Mouse (Mus musculus): ENCODE measurements around the gene Tmem91. TPM values are rescaled to one million over a fixed set of nuclear protein-coding genes. Genes with fewer than 3 reads are reported as not detected.

The Tmem91 gene
- polyA plus RNA-seq, 2 experiments = 0.22 to 0.51 TPM

GRCm38 (mm10) chr7:25644136-25644535 is 30.8 kb downstream of the Tmem91 start:
- WGBS (ENCODE audit: insufficient replicate concordance) = 37% methylated on average over 10 of the region's 10 CpGs

DNA sequence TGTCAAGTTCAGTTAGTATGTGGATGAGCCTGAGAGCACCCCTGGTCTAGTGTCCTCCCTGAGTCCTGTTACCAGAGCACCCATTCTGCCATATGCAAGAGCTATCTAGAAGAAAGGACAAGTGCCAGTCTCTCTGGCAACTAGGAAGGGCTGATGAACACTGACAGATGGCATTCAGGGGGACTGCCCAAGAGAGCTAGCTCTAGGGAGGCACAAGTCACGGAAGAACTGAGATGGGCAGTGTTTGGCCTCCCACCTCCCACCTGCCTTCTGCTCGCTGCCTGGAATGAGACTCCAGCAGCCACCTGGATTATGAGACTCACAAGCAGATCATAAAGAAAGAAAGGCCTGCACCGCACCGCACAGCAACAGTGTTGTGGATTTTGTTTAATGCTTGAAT is 35.2 kb downstream of the Tmem91 start:
- Histone ChIP-seq H3K36me3 (replicated peaks; ENCODE audit: control insufficient read depth, insufficient read depth, low read depth) (no peaks in the 10 kb centered on the region), H3K4me1 (replicated peaks; ENCODE audit: control insufficient read depth in 2 of 2, insufficient read depth in 2 of 2, low read length in 1 of 2) (no peaks in the 10 kb centered on the region), H3K27me3 (ENCODE audit: control insufficient read depth, insufficient read depth, low read length) (no peaks in the 10 kb centered on the region), H3K4me3 (ENCODE audit: insufficient read depth in 1 of 2, low read depth in 2 of 2, low read length in 2 of 2) (no peak overlapping the region), H3K27ac (no peak overlapping the region), H3K4me2 (ENCODE audit: low read depth) (no peak overlapping the region), H3K9ac (replicated peaks) (no peak overlapping the region), H3K9me3 (ENCODE audit: control insufficient read depth, low read length) (no peaks in the 10 kb centered on the region)
- no peak for ATAC-seq (ENCODE audit: insufficient read depth)
- WGBS (ENCODE audit: insufficient replicate concordance) = 72% methylated on average over 4 of the region's 4 CpGs
- TF ChIP-seq CTCF (IDR thresholded peaks at IDR 0.05; ENCODE audit: low read depth) (no peak), EP300 (IDR thresholded peaks at IDR 0.05; ENCODE audit: low read depth) (no peak)
- no peak for DNase-seq (ENCODE audit: low read depth in 3 of 3, low spot score in 3 of 3)

More at GRCm38 (mm10) chr7:25644136-25644535, 30.8 kb downstream of the Tmem91 start:
- H3K27ac ChIP-seq = no peak overlapping the region
- ATAC-seq (ENCODE audit: insufficient read depth) = no peak
- H3K4me3 ChIP-seq (ENCODE audit: insufficient read depth in 1 of 2, low read depth in 2 of 2, low read length in 2 of 2) = no peak overlapping the region
- H3K9me3 ChIP-seq (ENCODE audit: control insufficient read depth, low read length) = no peaks in the 10 kb centered on the region
- H3K9ac ChIP-seq (replicated peaks) = no peak overlapping the region
- no peaks in the 10 kb centered on the region for H3K4me1 ChIP-seq (replicated peaks; ENCODE audit: control insufficient read depth in 2 of 2, insufficient read depth in 2 of 2, low read length in 1 of 2)
- no peak overlapping the region for H3K4me2 ChIP-seq (ENCODE audit: low read depth)
- no peaks in the 10 kb centered on the region for H3K36me3 ChIP-seq (replicated peaks; ENCODE audit: control insufficient read depth, insufficient read depth, low read depth)
- no peaks in the 10 kb centered on the region for H3K27me3 ChIP-seq (ENCODE audit: control insufficient read depth, insufficient read depth, low read length)
- no peak for TF ChIP-seq CTCF (IDR thresholded peaks at IDR 0.05; ENCODE audit: low read depth)
- TF ChIP-seq EP300 (IDR thresholded peaks at IDR 0.05; ENCODE audit: low read depth) = no peak
- no peak for DNase-seq (ENCODE audit: low read depth in 3 of 3, low spot score in 3 of 3)

- WGBS (ENCODE audit: insufficient replicate concordance) = 74% methylated on average over 5 of the region's 5 CpGs
- no peaks in the 10 kb centered on the region for H3K9me3 ChIP-seq (ENCODE audit: control insufficient read depth, low read length)
- no peak overlapping the region for H3K4me2 ChIP-seq (ENCODE audit: low read depth)
- no peak overlapping the region for H3K4me3 ChIP-seq (ENCODE audit: insufficient read depth in 1 of 2, low read depth in 2 of 2, low read length in 2 of 2)
- H3K9ac ChIP-seq (replicated peaks) = no peak overlapping the region
- no peak overlapping the region for H3K27ac ChIP-seq
- no peaks in the 10 kb centered on the region for H3K27me3 ChIP-seq (ENCODE audit: control insufficient read depth, insufficient read depth, low read length)
- no peak for TF ChIP-seq CTCF (IDR thresholded peaks at IDR 0.05; ENCODE audit: low read depth)
- TF ChIP-seq EP300 (IDR thresholded peaks at IDR 0.05; ENCODE audit: low read depth) = no peak
- no peaks in the 10 kb centered on the region for H3K4me1 ChIP-seq (replicated peaks; ENCODE audit: control insufficient read depth in 2 of 2, insufficient read depth in 2 of 2, low read length in 1 of 2)
- no peaks in the 10 kb centered on the region for H3K36me3 ChIP-seq (replicated peaks; ENCODE audit: control insufficient read depth, insufficient read depth, low read depth)
- ATAC-seq (ENCODE audit: insufficient read depth) (no peak), DNase-seq (ENCODE audit: low read depth in 3 of 3, low spot score in 3 of 3) (no peak)
These were observed 37.9 kb downstream of the Tmem91 start for GRCm38 (mm10) chr7:25637099-25637498.

DNA sequence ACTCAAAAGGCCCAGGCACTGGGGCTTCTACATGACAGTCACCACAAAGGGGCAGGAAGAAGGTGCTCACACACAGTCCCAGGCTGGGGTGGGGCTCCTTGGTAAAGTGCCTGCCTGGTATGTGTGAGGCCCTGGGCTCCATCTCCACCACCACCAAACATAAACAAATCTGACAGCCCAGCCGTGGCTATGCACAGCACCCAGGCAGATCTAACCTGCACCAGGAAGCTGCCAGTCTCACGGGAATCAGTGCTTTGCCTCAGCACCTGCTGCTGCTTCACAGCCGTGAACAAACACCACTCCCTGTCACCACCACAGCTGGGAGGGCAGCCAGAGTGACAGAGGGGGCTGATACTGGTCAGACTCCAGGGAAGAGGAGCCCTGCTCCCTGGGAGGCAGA is 38.6 kb downstream of the Tmem91 start:
- no peaks in the 10 kb centered on the region for H3K27me3 ChIP-seq (ENCODE audit: control insufficient read depth, insufficient read depth, low read length)
- 47% methylated on average over 3 of the region's 3 CpGs for WGBS (ENCODE audit: insufficient replicate concordance)
- no peaks in the 10 kb centered on the region for H3K9me3 ChIP-seq (ENCODE audit: control insufficient read depth, low read length)
- H3K9ac ChIP-seq (replicated peaks) = no peak overlapping the region
- no peak for DNase-seq (ENCODE audit: low read depth in 3 of 3, low spot score in 3 of 3)
- no peak overlapping the region for H3K27ac ChIP-seq
- TF ChIP-seq EP300 (IDR thresholded peaks at IDR 0.05; ENCODE audit: low read depth) = no peak
- TF ChIP-seq CTCF (IDR thresholded peaks at IDR 0.05; ENCODE audit: low read depth) = no peak
- no peaks in the 10 kb centered on the region for H3K4me1 ChIP-seq (replicated peaks; ENCODE audit: control insufficient read depth in 2 of 2, insufficient read depth in 2 of 2, low read length in 1 of 2)
- no peak for ATAC-seq (ENCODE audit: insufficient read depth)
- no peak overlapping the region for H3K4me2 ChIP-seq (ENCODE audit: low read depth)
- no peak overlapping the region for H3K4me3 ChIP-seq (ENCODE audit: insufficient read depth in 1 of 2, low read depth in 2 of 2, low read length in 2 of 2)
- H3K36me3 ChIP-seq (replicated peaks; ENCODE audit: control insufficient read depth, insufficient read depth, low read depth) = no peaks in the 10 kb centered on the region

DNA sequence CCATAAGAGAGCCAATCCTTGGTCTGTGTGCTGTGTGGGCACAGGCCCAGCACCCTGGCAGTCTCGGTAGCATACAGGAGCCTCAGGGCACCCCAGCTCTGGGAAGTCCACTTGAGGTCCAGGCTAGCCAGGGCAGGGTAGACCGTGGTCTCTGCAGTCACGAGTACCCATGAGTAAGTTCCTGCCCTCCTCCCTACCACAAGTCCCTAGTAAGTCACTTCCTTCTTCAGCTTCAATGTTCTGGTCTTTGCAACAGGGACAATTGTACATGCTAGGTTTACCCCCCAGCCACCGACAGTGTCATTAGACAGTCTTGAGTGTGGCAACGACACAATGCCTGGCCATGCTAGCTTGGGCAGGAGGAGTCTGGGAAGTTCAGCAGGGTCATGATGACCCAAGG is 42.3 kb downstream of the Tmem91 start:
- TF ChIP-seq EP300 (IDR thresholded peaks at IDR 0.05; ENCODE audit: low read depth) (no peak), CTCF (IDR thresholded peaks at IDR 0.05; ENCODE audit: low read depth) (no peak)
- Histone ChIP-seq H3K27me3 (ENCODE audit: control insufficient read depth, insufficient read depth, low read length) (no peaks in the 10 kb centered on the region), H3K4me1 (replicated peaks; ENCODE audit: control insufficient read depth in 2 of 2, insufficient read depth in 2 of 2, low read length in 1 of 2) (peaks cover under 1 to 3% of the 10 kb centered on the region in 2 experiments; a peak in 3 of 4 replicates), H3K36me3 (replicated peaks; ENCODE audit: control insufficient read depth, insufficient read depth, low read depth) (no peaks in the 10 kb centered on the region), H3K9ac (replicated peaks) (no peak overlapping the region), H3K27ac (no peak overlapping the region), H3K4me2 (ENCODE audit: low read depth) (no peak overlapping the region), H3K4me3 (ENCODE audit: insufficient read depth in 1 of 2, low read depth in 2 of 2, low read length in 2 of 2) (no peak overlapping the region), H3K9me3 (ENCODE audit: control insufficient read depth, low read length) (no peaks in the 10 kb centered on the region)
- ATAC-seq (ENCODE audit: insufficient read depth) (no peak), DNase-seq (ENCODE audit: low read depth in 3 of 3, low spot score in 3 of 3) (no peak)
- WGBS (ENCODE audit: insufficient replicate concordance) = 32% methylated on average over 5 of the region's 5 CpGs
